Mouse (Mus musculus) limb, embryonic 14.5 days (tissue): ENCODE data around the gene Ahdc1. TPM values are rescaled to one million over a fixed set of nuclear protein-coding genes. Genes with fewer than 3 reads are reported as not detected.
A peak's percentile ranks its signal among the peaks of the same experiment; 100 is the strongest.

Experiments used
- ATAC-seq: fragments of 200-750 bp; cut with Nextera tagmentation; 2 replicates; pipeline ENCODE4 v1.8.0; 2017; ENCODE audit warnings: low read depth, moderate number of reproducible peaks, moderate TSS enrichment; ENCODE audit not compliant: low FRiP score
- DNase-seq: peaks from one replicate; pipeline ENCODE4 v3.0.0-alpha.2; 2015; ENCODE audit warnings: low spot score
- H3K27ac ChIP-seq: fragments of 300-500 bp; sonication (generic); replicated peaks from 2 replicates; pipeline ENCODE4 v1.5.1; 2014; ENCODE audit warnings: low read depth, mild to moderate bottlenecking, low read length, moderate library complexity, mixed read lengths
- H3K27me3 ChIP-seq: fragments of 300-500 bp; sonication (generic); 2 replicates; pipeline ENCODE4 v1.6.1; 2014; ENCODE audit warnings: low read length, mixed read lengths; ENCODE audit not compliant: control insufficient read depth, insufficient read depth
- H3K36me3 ChIP-seq: fragments of 300-500 bp; sonication (generic); 2 replicates; pipeline ENCODE4 v1.6.1; 2014; ENCODE audit warnings: mild to moderate bottlenecking, low read length, moderate library complexity, mixed read lengths; ENCODE audit not compliant: control insufficient read depth, insufficient read depth
- H3K4me1 ChIP-seq: fragments of 300-500 bp; sonication (generic); 2 replicates; pipeline ENCODE4 v1.6.1; 2014; ENCODE audit warnings: antibody characterized with exemption, low read length, mixed read lengths; ENCODE audit not compliant: control insufficient read depth, insufficient read depth
- H3K4me2 ChIP-seq: fragments of 300-500 bp; sonication (generic); replicated peaks from 2 replicates; pipeline ENCODE4 v1.6.1; 2014; ENCODE audit warnings: low read depth, mild to moderate bottlenecking, low read length, moderate library complexity; ENCODE audit not compliant: severe bottlenecking
- H3K4me3 ChIP-seq: fragments of 300-500 bp; sonication (generic); replicated peaks from 2 replicates; pipeline ENCODE4 v1.5.1; 2014; ENCODE audit warnings: low read length
- H3K9ac ChIP-seq: fragments of 300-500 bp; sonication (generic); 2 replicates; pipeline ENCODE4 v1.6.1; 2014; ENCODE audit warnings: mild to moderate bottlenecking, low read depth, low read length, moderate library complexity; ENCODE audit not compliant: severe bottlenecking
- H3K9me3 ChIP-seq: fragments of 300-500 bp; sonication (generic); 2 replicates; pipeline ENCODE4 v1.6.1; 2016; ENCODE audit warnings: low read length; ENCODE audit not compliant: control insufficient read depth
- POLR2A ChIP-seq: fragments of 200-500 bp; IDR thresholded peaks from 2 replicates; pipeline ENCODE4 v1.8.0; 2012; ENCODE audit warnings: inconsistent platforms, mild to moderate bottlenecking, moderate library complexity, borderline replicate concordance; ENCODE audit not compliant: insufficient read depth, insufficient read length; ENCODE audit errors: extremely low read depth
- WGBS: fragments of 180-500 bp; shearing (Covaris S2); extraction: QIAGEN DNeasy Blood & Tissue Kit; methylation state at CpG from one replicate; pipeline ENCODE4 v1.1.7; 2014; 5-methylcytosine and 5-hydroxymethylcytosine counted together
- polyA plus RNA-seq, 2 experiments: library from polyadenylated mRNA; depleted of rRNA in 1 of 2; stranded (reverse) in 1 of 2; unstranded in 1 of 2; fragments of >200 nt; fragmentation: Nextera tagmentation in 1 of 2; extraction: Ambion mirVana in 1 of 2; gene quantifications; 2 replicates each; pipeline versions ENCODE4 v1.2.1 to v1.2.3; 2012 to 2014

The Ahdc1 gene
- polyA plus RNA-seq, 2 experiments = 12.9 to 29.6 TPM

- no peak for TF ChIP-seq POLR2A
- H3K27ac ChIP-seq = peak overlapping the region; percentile 93; the same call in 1 of the 2 replicates
- peaks cover 10% of the 10 kb centered on the region; the same call in 1 of the 2 replicates for H3K36me3 ChIP-seq
- peak overlapping the region; percentile 97 for H3K4me2 ChIP-seq
- H3K27me3 ChIP-seq = no peaks in the 10 kb centered on the region
- peak overlapping the region; percentile 72 for H3K9ac ChIP-seq
- H3K4me1 ChIP-seq = peaks cover 74% of the 10 kb centered on the region
- WGBS = 28% methylated on average over 14 of the region's 14 CpGs
- no peak for ATAC-seq
- peak overlapping the region; percentile 61 for H3K4me3 ChIP-seq
- no peaks in the 10 kb centered on the region for H3K9me3 ChIP-seq
- no peak for DNase-seq
Measured at GRCm38 (mm10) chr4:133040241-133040904, 29.3 kb downstream of the Ahdc1 start.

- Histone ChIP-seq H3K9ac (no peak overlapping the region), H3K4me3 (peak overlapping the region; percentile 24), H3K4me1 (peaks cover 87% of the 10 kb centered on the region), H3K27me3 (no peaks in the 10 kb centered on the region), H3K27ac (peak overlapping the region; percentile 81), H3K4me2 (peak overlapping the region; percentile 51), H3K36me3 (peaks cover 2% of the 10 kb centered on the region; the same call in 1 of the 2 replicates), H3K9me3 (no peaks in the 10 kb centered on the region)
- WGBS = 11% methylated on average over 4 of the region's 4 CpGs
- no peak for TF ChIP-seq POLR2A
- ATAC-seq = no peak
- no peak for DNase-seq
Measured at GRCm38 (mm10) chr4:133042244-133042643, 31.2 kb downstream of the Ahdc1 start.

- 5% methylated on average over 27 of the region's 28 CpGs for WGBS
- DNase-seq = peak; percentile 63
Measured at GRCm38 (mm10) chr4:133042651-133043635, 31.9 kb downstream of the Ahdc1 start.

GRCm38 (mm10) chr4:133043798-133044646, 33.0 kb downstream of the Ahdc1 start:
- peak overlapping the region; percentile 81 for H3K27ac ChIP-seq
- no peaks in the 10 kb centered on the region for H3K27me3 ChIP-seq
- no peaks in the 10 kb centered on the region for H3K9me3 ChIP-seq
- H3K9ac ChIP-seq = no peak overlapping the region
- ATAC-seq = no peak
- H3K36me3 ChIP-seq = no peaks in the 10 kb centered on the region; the same call in 1 of the 2 replicates
- peaks cover 91% of the 10 kb centered on the region for H3K4me1 ChIP-seq
- H3K4me3 ChIP-seq = no peak overlapping the region
- peak overlapping the region; percentile 51; the same call in 1 of the 2 replicates for H3K4me2 ChIP-seq
- no peak for TF ChIP-seq POLR2A
- 36% methylated on average over 6 of the region's 6 CpGs for WGBS
- DNase-seq = no peak

More at GRCm38 (mm10) chr4:133042651-133043635, 31.9 kb downstream of the Ahdc1 start:
- H3K4me3 ChIP-seq = peak overlapping the region; percentile 24
- peak overlapping the region; percentile 51 for H3K4me2 ChIP-seq
- no peaks in the 10 kb centered on the region; the same call in 1 of the 2 replicates for H3K36me3 ChIP-seq
- no peaks in the 10 kb centered on the region for H3K27me3 ChIP-seq
- peak overlapping the region; percentile 81 for H3K27ac ChIP-seq
- H3K4me1 ChIP-seq = peaks cover 88% of the 10 kb centered on the region
- H3K9ac ChIP-seq = peak overlapping the region; percentile 37; the same call in 1 of the 2 replicates
- peak; percentile 54 for ATAC-seq
- no peaks in the 10 kb centered on the region for H3K9me3 ChIP-seq
- no peak for TF ChIP-seq POLR2A
